ENCODE assay signal across 13 mouse cellular contexts in genomic region chr6:72631700-72632099, GRCm38 (mm10).
"Had no signal": no experiment of that assay in that cellular context is flagged by ENCODE, and none has a peak within 500 bp of the region (broad histone marks: within the 10 kb centered on the region; RNA-seq: fewer than 3 reads in every experiment).

No protein-coding gene starts in this region.

- ATAC-seq: lung, postnatal 0 days had no signal

- H3K9me3 ChIP-seq: limb, embryonic 10.5 days; liver, embryonic 15.5 days; neural tube, embryonic 12.5 days had no signal

- H3K27me3 ChIP-seq: liver, embryonic 15.5 days; neural tube, embryonic 12.5 days had no signal

- H3K27ac ChIP-seq: kidney, postnatal 0 days; layer of hippocampus, adult 2 months; limb, embryonic 10.5 days; liver, embryonic 15.5 days; neural tube, embryonic 12.5 days had no signal

- H3K4me1 ChIP-seq: neural tube, embryonic 12.5 days had no signal

- DNase-seq: kidney, postnatal 4 days; lung, adult 2 months; lung, postnatal 36 days; midbrain, embryonic 14.5 days; right cerebral cortex, postnatal 25 days; thymus, postnatal 36 days had no signal

- H3K9ac ChIP-seq: liver, embryonic 15.5 days; neural tube, embryonic 12.5 days had no signal

- H3K4me2 ChIP-seq: liver, embryonic 11.5 days; liver, embryonic 15.5 days; neural tube, embryonic 12.5 days had no signal

- H3K4me3 ChIP-seq: layer of hippocampus, adult 2 months; limb, embryonic 10.5 days; liver, embryonic 15.5 days; neural tube, embryonic 12.5 days had no signal
